Mouse (Mus musculus): Measurements from ENCODE around the gene Abi2. TPM values are rescaled to one million over a fixed set of nuclear protein-coding genes. Genes with fewer than 3 reads are reported as not detected.
"Not testable (repeated sequence)": the region's sequence is repeated elsewhere in the genome, so short reads cannot be mapped to it uniquely, and the experiment has no call there.

The Abi2 gene
- polyA plus RNA-seq, 1 experiment from 2014 or later = 15.5 TPM

- Histone ChIP-seq H3K27ac (no peak overlapping the region), H3K36me3 (no peaks in the 10 kb centered on the region), H3K9ac (no peak overlapping the region), H3K4me3 (replicated peaks) (no peak overlapping the region), H3K9me3 (no peaks in the 10 kb centered on the region), H3K27me3 (replicated peaks) (no peaks in the 10 kb centered on the region), H3K4me2 (replicated peaks) (no peak overlapping the region), H3K4me1 (replicated peaks) (no peaks in the 10 kb centered on the region)
- 33% methylated on average over 1 of the region's 1 CpGs for WGBS
- no peak for ATAC-seq
Observed at GRCm38 (mm10) chr1:60432497-60432896, 23.1 kb downstream of the Abi2 start.

DNA sequence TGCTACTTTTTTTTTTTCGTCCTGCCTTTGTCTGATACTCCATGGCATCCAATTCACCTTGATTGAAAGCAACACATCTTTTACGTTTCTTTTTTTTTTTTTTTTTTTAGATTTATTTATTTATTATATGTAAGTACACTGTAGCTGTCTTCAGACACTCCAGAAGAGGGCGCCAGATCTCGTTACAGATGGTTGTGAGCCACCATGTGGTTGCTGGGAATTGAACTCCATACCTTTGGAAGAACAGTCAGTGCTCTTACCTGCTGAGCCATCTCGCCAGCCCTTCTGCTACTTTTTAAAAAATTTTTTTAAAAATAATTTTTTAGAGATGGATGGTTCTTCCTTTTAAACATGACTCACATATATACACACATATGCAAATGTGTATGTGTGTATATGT, 32.0 kb downstream of the Abi2 start:
- ATAC-seq; H3K9me3 ChIP-seq; H3K27me3 ChIP-seq (replicated peaks); H3K27ac ChIP-seq; H3K9ac ChIP-seq; H3K4me3 ChIP-seq (replicated peaks); H3K4me2 ChIP-seq (replicated peaks); H3K36me3 ChIP-seq; H3K4me1 ChIP-seq (replicated peaks): not testable (repeated sequence)
- WGBS = 81% methylated on average over 5 of the region's 5 CpGs

DNA sequence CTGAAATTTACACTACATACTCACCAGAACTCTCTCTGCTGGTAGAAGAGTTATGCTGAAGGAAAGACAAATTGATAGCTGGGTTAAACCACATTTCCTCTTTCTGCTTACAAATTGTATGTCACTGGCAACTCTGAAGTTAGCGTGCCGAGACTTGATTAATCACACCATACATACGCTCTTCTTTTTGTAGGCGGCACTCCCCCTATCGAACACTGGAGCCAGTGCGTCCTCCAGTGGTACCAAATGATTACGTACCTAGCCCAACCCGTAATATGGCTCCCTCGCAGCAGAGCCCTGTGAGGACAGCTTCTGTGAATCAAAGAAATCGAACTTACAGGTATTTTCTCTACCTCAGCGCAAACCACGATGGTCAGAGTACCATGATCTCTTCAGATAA, 37.6 kb downstream of the Abi2 start:
- no peaks in the 10 kb centered on the region for H3K27me3 ChIP-seq (replicated peaks)
- H3K9ac ChIP-seq = no peak overlapping the region
- no peak overlapping the region for H3K4me2 ChIP-seq (replicated peaks)
- WGBS = 78% methylated on average over 12 of the region's 12 CpGs
- no peak overlapping the region for H3K27ac ChIP-seq
- no peak overlapping the region for H3K4me3 ChIP-seq (replicated peaks)
- no peaks in the 10 kb centered on the region for H3K9me3 ChIP-seq
- H3K36me3 ChIP-seq = no peaks in the 10 kb centered on the region
- no peak for ATAC-seq
- no peaks in the 10 kb centered on the region for H3K4me1 ChIP-seq (replicated peaks)

DNA sequence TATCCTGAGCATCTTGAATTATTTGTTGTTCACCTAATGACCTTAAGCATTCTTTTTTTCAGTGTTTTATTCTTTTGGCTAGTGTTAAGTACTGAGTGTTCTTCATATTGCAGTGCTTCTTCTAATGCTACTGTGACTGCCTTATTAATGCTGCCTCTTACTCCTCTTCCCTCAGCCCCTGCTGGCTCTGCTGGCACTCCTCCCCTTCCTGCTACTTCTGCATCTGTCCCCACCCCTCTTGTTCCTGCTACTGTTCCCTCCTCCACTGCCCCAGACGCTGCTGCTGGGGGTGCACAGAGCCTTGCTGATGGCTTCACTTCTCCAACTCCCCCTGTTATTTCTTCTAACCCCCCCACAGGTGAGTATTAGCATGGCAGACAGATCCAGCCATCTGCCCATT, 40.5 kb downstream of the Abi2 start:
- Histone ChIP-seq H3K4me2 (replicated peaks) (no peak overlapping the region), H3K9me3 (no peaks in the 10 kb centered on the region), H3K27me3 (replicated peaks) (no peaks in the 10 kb centered on the region), H3K36me3 (no peaks in the 10 kb centered on the region), H3K4me3 (replicated peaks) (no peak overlapping the region), H3K4me1 (replicated peaks) (no peaks in the 10 kb centered on the region), H3K27ac (no peak overlapping the region), H3K9ac (no peak overlapping the region)
- ATAC-seq = no peak
- WGBS = 41% methylated on average over 1 of the region's 1 CpGs

GRCm38 (mm10) chr1:60460623-60461022, 51.2 kb downstream of the Abi2 start:
- Histone ChIP-seq H3K4me1 (replicated peaks) (no peaks in the 10 kb centered on the region), H3K9ac (no peak overlapping the region), H3K36me3 (no peaks in the 10 kb centered on the region), H3K27me3 (replicated peaks) (no peaks in the 10 kb centered on the region), H3K27ac (no peak overlapping the region), H3K4me3 (replicated peaks) (no peak overlapping the region), H3K9me3 (no peaks in the 10 kb centered on the region), H3K4me2 (replicated peaks) (no peak overlapping the region)
- no peak for ATAC-seq
- WGBS = 84% methylated on average over 1 of the region's 1 CpGs

DNA sequence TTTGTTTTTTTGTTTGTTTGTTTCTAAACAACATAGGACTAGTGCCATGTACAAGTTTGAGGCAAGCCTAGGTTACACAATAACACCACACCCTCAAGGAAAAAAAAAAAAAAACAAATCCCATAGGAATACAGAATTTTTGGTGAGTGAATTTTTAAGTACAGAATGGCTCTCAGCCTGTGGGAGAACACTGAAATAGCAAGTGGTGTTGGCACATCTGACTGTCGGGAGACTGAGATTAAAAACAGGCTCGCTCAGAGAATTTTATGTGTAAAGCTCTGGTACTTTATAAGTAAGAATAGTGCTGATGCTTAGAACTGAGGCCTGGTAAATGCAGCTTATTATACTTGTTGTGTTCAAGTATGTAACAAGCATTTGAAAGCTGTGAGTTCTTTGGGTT, 60.1 kb downstream of the Abi2 start:
- H3K4me2 ChIP-seq (replicated peaks) = no peak overlapping the region
- H3K4me1 ChIP-seq (replicated peaks) = no peaks in the 10 kb centered on the region
- H3K36me3 ChIP-seq = no peaks in the 10 kb centered on the region
- ATAC-seq = no peak
- H3K27me3 ChIP-seq (replicated peaks) = no peaks in the 10 kb centered on the region
- no peak overlapping the region for H3K4me3 ChIP-seq (replicated peaks)
- H3K9me3 ChIP-seq = no peaks in the 10 kb centered on the region
- no peak overlapping the region for H3K27ac ChIP-seq
- H3K9ac ChIP-seq = no peak overlapping the region
- WGBS = 87% methylated on average over 2 of the region's 2 CpGs

DNA sequence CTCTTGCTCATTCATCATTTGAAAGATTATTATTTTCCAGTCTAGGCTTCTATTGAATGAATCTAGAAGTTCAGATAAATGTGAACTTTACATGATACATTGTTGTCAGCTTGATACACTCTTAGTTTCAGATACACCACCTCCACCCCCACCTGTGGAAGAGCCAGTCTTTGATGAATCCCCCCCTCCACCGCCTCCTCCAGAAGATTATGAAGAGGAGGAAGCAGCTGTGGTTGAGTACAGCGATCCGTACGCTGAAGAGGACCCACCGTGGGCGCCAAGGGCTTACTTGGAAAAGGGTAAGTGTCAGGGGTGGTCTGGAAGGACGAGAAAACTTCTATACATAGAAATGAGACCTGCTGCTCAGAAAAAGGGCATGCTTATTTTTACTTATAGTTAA, 61.1 kb downstream of the Abi2 start:
- Histone ChIP-seq H3K9ac (no peak overlapping the region), H3K4me3 (replicated peaks) (no peak overlapping the region), H3K27ac (no peak overlapping the region), H3K36me3 (no peaks in the 10 kb centered on the region), H3K27me3 (replicated peaks) (no peaks in the 10 kb centered on the region), H3K4me2 (replicated peaks) (no peak overlapping the region), H3K4me1 (replicated peaks) (no peaks in the 10 kb centered on the region), H3K9me3 (no peaks in the 10 kb centered on the region)
- no peak for ATAC-seq
- 86% methylated on average over 7 of the region's 7 CpGs for WGBS

- Histone ChIP-seq H3K4me3 (replicated peaks) (no peak overlapping the region), H3K27me3 (replicated peaks) (no peaks in the 10 kb centered on the region), H3K9ac (no peak overlapping the region), H3K4me2 (replicated peaks) (no peak overlapping the region), H3K36me3 (no peaks in the 10 kb centered on the region; the same call in 1 of the 2 replicates), H3K27ac (no peak overlapping the region), H3K9me3 (no peaks in the 10 kb centered on the region), H3K4me1 (replicated peaks) (no peaks in the 10 kb centered on the region)
- 45% methylated on average over 1 of the region's 1 CpGs for WGBS
- ATAC-seq = no peak
Observed at GRCm38 (mm10) chr1:60481561-60481960, 72.1 kb downstream of the Abi2 start.

DNA sequence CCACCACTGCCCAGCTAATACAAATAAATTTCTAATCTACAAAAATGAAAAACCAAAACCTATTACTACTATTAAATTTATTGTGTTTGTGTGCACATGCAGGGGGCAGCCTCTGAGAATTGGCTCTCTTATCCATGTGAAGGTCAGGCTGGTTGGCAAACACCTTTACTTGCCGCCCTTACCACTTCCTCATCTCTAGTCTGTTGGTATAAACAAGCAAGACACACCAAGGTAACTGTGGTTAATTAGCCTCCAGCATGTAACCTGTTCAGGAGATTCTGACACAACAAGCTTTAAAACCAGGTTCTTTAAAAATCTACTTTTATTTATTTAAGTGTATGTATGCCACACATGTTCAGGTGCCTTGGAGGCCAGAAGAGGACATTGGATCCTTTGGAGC, 73.5 kb downstream of the Abi2 start:
- no peak overlapping the region for H3K9ac ChIP-seq
- H3K27ac ChIP-seq = no peak overlapping the region
- no peaks in the 10 kb centered on the region for H3K27me3 ChIP-seq (replicated peaks)
- ATAC-seq = no peak
- 95% methylated on average over 1 of the region's 1 CpGs for WGBS
- H3K4me2 ChIP-seq (replicated peaks) = no peak overlapping the region
- H3K36me3 ChIP-seq = no peaks in the 10 kb centered on the region; the same call in 1 of the 2 replicates
- H3K9me3 ChIP-seq = no peaks in the 10 kb centered on the region
- no peaks in the 10 kb centered on the region for H3K4me1 ChIP-seq (replicated peaks)
- H3K4me3 ChIP-seq (replicated peaks) = no peak overlapping the region

DNA sequence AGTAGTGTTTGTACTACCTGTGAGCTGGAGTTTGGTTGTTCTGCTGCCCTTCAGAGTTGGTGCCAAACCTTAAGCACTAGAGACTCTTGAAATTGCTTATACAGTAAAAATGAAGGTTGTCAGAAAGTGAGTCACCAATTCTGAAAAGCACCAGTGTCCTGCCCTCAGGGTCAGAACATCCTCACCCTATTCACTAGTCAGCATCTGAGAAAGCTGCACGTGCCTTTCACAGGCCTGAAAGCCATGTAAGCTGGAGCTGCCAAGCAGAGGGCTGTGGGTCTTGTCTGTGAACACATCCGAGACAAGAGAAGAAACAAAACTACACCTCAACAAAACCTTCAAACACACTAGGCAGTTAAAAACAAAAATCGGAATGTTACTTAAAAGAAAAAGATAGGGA, 76.2 kb downstream of the Abi2 start:
- Histone ChIP-seq H3K9ac (no peak overlapping the region), H3K9me3 (no peaks in the 10 kb centered on the region), H3K36me3 (no peaks in the 10 kb centered on the region; the same call in 1 of the 2 replicates), H3K27ac (no peak overlapping the region), H3K4me1 (replicated peaks) (no peaks in the 10 kb centered on the region), H3K27me3 (replicated peaks) (no peaks in the 10 kb centered on the region), H3K4me2 (replicated peaks) (no peak overlapping the region), H3K4me3 (replicated peaks) (no peak overlapping the region)
- ATAC-seq = no peak
- 76% methylated on average over 3 of the region's 3 CpGs for WGBS

GRCm38 (mm10) chr1:60488635-60489034, 79.2 kb downstream of the Abi2 start:
- no peaks in the 10 kb centered on the region for H3K27me3 ChIP-seq (replicated peaks)
- ATAC-seq = no peak
- 0 out of 2 replicates have a peak, but pooled peaks cover 4% of the 10 kb centered on the region for H3K36me3 ChIP-seq
- WGBS = 91% methylated on average over 8 of the region's 8 CpGs
- no peaks in the 10 kb centered on the region for H3K4me1 ChIP-seq (replicated peaks)
- no peak overlapping the region for H3K27ac ChIP-seq
- H3K4me2 ChIP-seq (replicated peaks) = no peak overlapping the region
- H3K9me3 ChIP-seq = no peaks in the 10 kb centered on the region
- no peak overlapping the region for H3K9ac ChIP-seq
- no peak overlapping the region for H3K4me3 ChIP-seq (replicated peaks)

DNA sequence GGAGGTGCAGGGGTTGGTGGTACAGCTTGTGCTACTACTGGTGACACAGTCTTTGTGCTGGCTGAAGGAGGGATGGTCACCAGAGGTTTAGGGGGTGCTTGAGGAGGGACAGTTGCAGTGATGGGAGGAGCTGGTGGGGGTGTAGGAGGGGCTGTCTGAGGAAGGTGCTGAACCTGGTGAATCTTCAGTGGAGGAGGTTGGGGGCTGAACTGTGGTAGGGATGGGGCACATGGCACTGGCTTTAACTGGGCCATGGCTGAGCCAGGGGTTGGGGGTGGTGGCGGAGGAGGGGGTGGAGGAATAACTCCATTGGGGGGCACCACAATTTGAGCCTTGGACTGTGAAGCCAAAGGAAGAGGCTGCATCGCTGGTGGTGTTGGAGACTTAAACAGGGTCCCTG, 80.2 kb downstream of the Abi2 start:
- H3K27ac ChIP-seq = no peak overlapping the region
- no peaks in the 10 kb centered on the region for H3K27me3 ChIP-seq (replicated peaks)
- WGBS = 92% methylated on average over 2 of the region's 2 CpGs
- 0 out of 2 replicates have a peak, but pooled peaks cover 4% of the 10 kb centered on the region for H3K36me3 ChIP-seq
- no peak overlapping the region for H3K4me3 ChIP-seq (replicated peaks)
- no peaks in the 10 kb centered on the region for H3K4me1 ChIP-seq (replicated peaks)
- H3K9me3 ChIP-seq = no peaks in the 10 kb centered on the region
- no peak for ATAC-seq
- H3K9ac ChIP-seq = no peak overlapping the region
- H3K4me2 ChIP-seq (replicated peaks) = no peak overlapping the region

DNA sequence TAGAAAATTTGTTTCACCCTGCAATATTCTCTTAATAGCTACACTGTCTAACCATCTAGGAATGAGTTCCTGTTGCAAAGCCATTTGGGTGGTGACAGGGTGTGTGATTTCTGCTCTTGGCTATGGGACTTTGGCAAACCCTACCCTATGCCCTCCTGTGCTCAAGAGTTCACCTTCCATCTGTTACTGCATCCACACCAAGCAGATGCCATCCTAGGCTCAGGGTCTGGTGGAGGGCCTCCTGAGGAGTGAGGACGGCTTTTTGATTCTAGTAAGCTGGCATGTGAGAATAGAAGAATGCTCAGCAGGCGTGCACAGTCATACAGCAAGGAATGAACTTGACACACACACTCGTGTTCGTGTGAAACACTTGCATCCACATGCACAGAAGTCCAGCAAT, 81.1 kb downstream of the Abi2 start:
- Histone ChIP-seq H3K9me3 (no peaks in the 10 kb centered on the region), H3K4me2 (replicated peaks) (no peak overlapping the region), H3K27ac (no peak overlapping the region), H3K4me1 (replicated peaks) (no peaks in the 10 kb centered on the region), H3K27me3 (replicated peaks) (no peaks in the 10 kb centered on the region), H3K36me3 (peaks cover 8% of the 10 kb centered on the region; the same call in 1 of the 2 replicates), H3K9ac (no peak overlapping the region), H3K4me3 (replicated peaks) (no peak overlapping the region)
- ATAC-seq = no peak
- 81% methylated on average over 4 of the region's 4 CpGs for WGBS

Data from intestine, embryonic 15.5 days (tissue).